Mouse (Mus musculus): ENCODE measurements around the gene Padi4.

DNA sequence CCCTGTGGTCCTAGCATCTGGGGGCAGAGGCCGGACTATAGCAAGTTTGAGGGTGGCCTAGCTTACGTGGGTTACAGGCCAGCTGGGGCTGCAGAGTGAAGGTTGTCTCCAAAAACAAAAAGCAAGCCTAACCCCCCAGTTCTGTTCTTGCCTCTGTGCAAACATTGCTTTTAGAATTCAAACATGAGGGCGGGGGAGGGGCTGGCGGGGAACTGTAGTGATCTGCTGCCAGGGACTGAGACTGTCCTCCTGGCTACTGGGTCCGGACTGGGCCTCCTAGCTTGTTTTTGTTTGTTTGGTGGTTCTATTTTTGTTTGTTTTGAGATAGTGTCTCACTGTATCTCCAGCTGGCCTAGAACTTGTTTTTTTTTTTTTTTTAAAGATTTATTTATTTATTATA lies 59.5 kb downstream of the Padi4 start:
- no peak for TF ChIP-seq CTCF (IDR thresholded peaks at IDR 0.05; ENCODE audit: low read depth, low read length)
- no peak for TF ChIP-seq POLR2AphosphoS5 (IDR thresholded peaks at IDR 0.05; ENCODE audit: insufficient replicate concordance, low read depth, low read length)
- no peak for TF ChIP-seq TAL1 (conservative IDR thresholded peaks at IDR 0.05; ENCODE audit: low read depth, low read length)
- no peak for TF ChIP-seq GATA1 (IDR thresholded peaks at IDR 0.05; ENCODE audit: borderline replicate concordance, low read length)

All from G1E (cell line).